14 mouse cellular contexts compared by ENCODE assay signal in genomic region chr1:95342242-95342641, GRCm38 (mm10). TPM values are rescaled to one million over a fixed set of nuclear protein-coding genes. Genes with fewer than 3 reads are reported as not detected.
DNase-seq lines count a peak whose midpoint lies in the region; ATAC-seq and TF ChIP-seq lines count a peak whose summit lies in the region.
"Had no signal": no experiment of that assay in that cellular context is flagged by ENCODE, and none has a peak within 500 bp of the region (broad histone marks: within the 10 kb centered on the region; RNA-seq: fewer than 3 reads in every experiment).

No protein-coding gene starts in this region.

- no peak for TF ChIP-seq CTCF in brain, embryonic 14.5 days (IDR thresholded peaks at IDR 0.05; ENCODE audit: borderline replicate concordance, extremely low read depth, insufficient read depth, insufficient read length)
- no peak for TF ChIP-seq CTCF in forebrain, postnatal 0 days (IDR thresholded peaks at IDR 0.05; ENCODE audit: low read depth)

- no peak overlapping the region for H3K4me2 ChIP-seq in forebrain, postnatal 0 days (ENCODE audit: low read depth)
- H3K4me2 ChIP-seq: liver, embryonic 11.5 days had no signal

- H3K36me3 ChIP-seq in forebrain, postnatal 0 days (ENCODE audit: insufficient read depth) = no peaks in the 10 kb centered on the region
- H3K36me3 ChIP-seq: hindbrain, embryonic 10.5 days had no signal

- no peaks in the 10 kb centered on the region for H3K9me3 ChIP-seq in forebrain, postnatal 0 days (ENCODE audit: low read length)
- H3K9me3 ChIP-seq: hindbrain, embryonic 10.5 days had no signal

- DNase-seq in brain, embryonic 14.5 days (ENCODE audit: low read depth) = peak; percentile 86
- peak; percentile 51 for DNase-seq in forebrain, postnatal 0 days
- peak; percentile 13 to 80 for DNase-seq in layer of hippocampus, postnatal 14 days (ENCODE audit: low spot score in 2 of 2)
- peak; percentile 67 for DNase-seq in right cerebral cortex, adult 18-20 months
- no peak for DNase-seq in spleen, postnatal 14 days (ENCODE audit: low spot score in 2 of 2)
- no peak for DNase-seq in liver
- no peak for DNase-seq in kidney, postnatal 36 days
- DNase-seq: heart, adult 11 months; lung, postnatal 10 days had no signal

- TF ChIP-seq POLR2A in brain, embryonic 14.5 days (IDR thresholded peaks at IDR 0.05; ENCODE audit: borderline replicate concordance, extremely low read depth, insufficient read depth, insufficient read length, poor library complexity, severe bottlenecking) = no peak

- no peak overlapping the region for H3K4me3 ChIP-seq in forebrain, postnatal 0 days (ENCODE audit: low read depth, low read length)
- H3K4me3 ChIP-seq: erythroblast, embryonic 14.5 days; hindbrain, embryonic 10.5 days had no signal

- H3K4me1 ChIP-seq in forebrain, postnatal 0 days (ENCODE audit: insufficient read depth) = no peaks in the 10 kb centered on the region
- H3K4me1 ChIP-seq: hindbrain, embryonic 10.5 days had no signal

- H3K27ac ChIP-seq in forebrain, postnatal 0 days (ENCODE audit: low read depth, low read length) = no peak overlapping the region
- H3K27ac ChIP-seq: hindbrain, embryonic 10.5 days; kidney, postnatal 0 days had no signal

- ATAC-seq in forebrain, postnatal 0 days = peak; percentile 86
- ATAC-seq: activated CD4-positive, CD25-positive, alpha-beta regulatory T cell, adult 4 months had no signal

- H3K27me3 ChIP-seq in forebrain, postnatal 0 days (ENCODE audit: insufficient read depth, low read length) = no peaks in the 10 kb centered on the region

- no peak overlapping the region for H3K9ac ChIP-seq in forebrain, postnatal 0 days

RNA-seq across cellular contexts. Expression of gene Fam174a, which starts 28.8 kb away (rescaled TPM):
- polyA plus RNA-seq in brain, embryonic 14.5 days (2012; rRNA removed) = 13.6 and 14.9 TPM in 2 replicates
- 20.8 and 25.7 TPM in 2 replicates for total RNA-seq in forebrain, postnatal 0 days (2014; rRNA removed)
- 26.1 and 30.0 TPM in 2 replicates for polyA plus RNA-seq in forebrain, postnatal 0 days (2015; fragmentation: Nextera tagmentation; extraction: Ambion mirVana)
- total RNA-seq in layer of hippocampus, postnatal 14 days (2021) = 10 to 100 TPM; 36.7 to 38.6 TPM

Comparison
In these comparisons a context has a peak if more than half of its experiments do, and no peak if none do; other contexts are left out.
1. DNase-seq: peak in brain, embryonic 14.5 days (single experiment), forebrain, postnatal 0 days (single experiment), layer of hippocampus, postnatal 14 days (2 of 2) and right cerebral cortex, adult 18-20 months (single experiment); none in spleen, postnatal 14 days (0 of 2), liver (single experiment) and kidney, postnatal 36 days (0 of 2).